Mouse (Mus musculus) fibroblast of lung, adult 2 months (primary cell): ENCODE data around the gene Erc1.
A peak's percentile ranks its signal among the peaks of the same experiment; 100 is the strongest.

Experiments used
- DNase-seq: peaks from one replicate; pipeline ENCODE4 v3.0.0-alpha.2; 2011; ENCODE audit warnings: low read depth

Gene Erc1

DNA sequence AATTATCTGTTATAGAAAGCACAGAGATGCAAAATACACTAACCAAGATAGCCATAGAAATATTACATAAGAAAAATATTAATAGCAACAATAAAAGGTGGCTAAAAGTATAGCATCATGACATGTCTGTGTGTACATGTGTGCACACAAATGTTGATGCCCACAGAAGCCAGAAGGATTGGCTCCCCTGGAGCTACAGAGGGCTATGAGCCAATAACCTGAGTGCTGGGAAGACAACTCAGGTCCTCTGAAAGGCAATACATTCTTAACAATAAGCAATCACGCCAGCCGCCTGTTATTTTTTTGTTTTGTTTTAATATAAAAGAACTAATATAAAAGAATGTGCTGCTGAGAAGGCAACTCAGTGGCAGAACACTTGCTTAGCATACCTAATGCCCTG lies 44.7 kb downstream of the Erc1 start:
- no peak for DNase-seq

DNA sequence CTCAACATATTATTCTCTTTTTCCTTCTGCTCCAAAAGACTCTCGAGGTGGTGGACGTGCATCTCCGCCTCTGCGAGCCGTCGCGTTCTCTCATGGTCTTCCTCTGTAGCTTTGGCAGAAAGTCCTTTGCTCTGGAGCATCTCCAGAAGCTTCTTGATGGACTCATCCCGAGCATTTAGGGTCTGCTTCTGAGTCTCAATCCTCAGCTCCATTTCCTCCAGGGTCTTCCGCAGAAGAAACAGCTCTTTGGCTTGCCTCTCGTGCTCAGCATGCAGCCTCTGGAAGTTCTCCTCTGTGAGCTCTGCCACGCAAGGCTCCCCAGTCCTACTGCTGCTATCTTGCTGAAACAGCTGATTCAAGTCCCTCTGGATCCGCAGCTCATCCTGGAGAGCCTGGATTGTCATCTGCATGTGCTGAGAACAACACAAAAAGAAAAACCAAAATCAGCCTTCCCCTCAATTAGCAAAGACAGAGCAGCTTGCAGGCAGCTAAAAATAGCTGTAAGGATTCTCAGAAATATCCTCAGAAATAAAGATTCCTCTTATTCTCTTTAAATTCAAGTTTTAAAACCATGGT lies 51.0 kb downstream of the Erc1 start:
- no peak for DNase-seq

DNA sequence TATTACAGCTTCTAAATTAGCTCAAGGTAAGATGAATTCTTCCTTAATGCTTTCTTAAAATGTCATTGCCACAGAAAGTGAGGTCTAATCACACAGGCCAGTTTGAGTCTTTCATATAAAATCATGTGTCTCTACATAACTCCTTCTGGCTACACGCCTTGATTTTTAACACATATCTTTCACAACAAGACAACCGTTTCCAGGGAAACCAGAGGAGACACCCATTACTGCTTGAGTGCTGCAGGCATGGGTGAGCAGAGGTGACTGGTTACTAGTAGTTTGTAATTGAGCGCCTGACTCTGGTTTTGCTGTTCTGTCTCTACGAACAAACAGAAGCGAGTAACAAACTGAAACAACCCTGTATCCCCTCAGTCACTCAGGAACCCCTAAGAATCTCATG lies 51.7 kb downstream of the Erc1 start:
- DNase-seq: no peak

DNA sequence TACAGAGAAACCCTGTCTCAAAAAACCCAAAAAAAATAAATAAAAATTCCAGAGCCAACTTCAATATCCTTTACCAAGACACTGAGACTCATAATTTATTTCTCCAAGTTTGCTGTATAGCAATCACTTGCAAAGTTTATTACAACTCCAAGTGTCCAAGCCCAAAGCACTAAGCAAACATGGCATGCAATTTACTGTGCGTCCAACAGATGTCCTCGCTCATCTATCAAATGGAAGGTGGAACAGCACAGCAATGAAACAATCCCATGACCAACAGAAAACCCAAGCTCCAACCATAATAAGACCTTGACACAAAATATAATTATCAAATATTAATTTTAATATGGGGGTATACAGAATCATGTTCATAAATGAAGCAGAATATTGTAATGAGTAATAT lies 55.4 kb downstream of the Erc1 start:
- DNase-seq: peak; percentile 41

DNA sequence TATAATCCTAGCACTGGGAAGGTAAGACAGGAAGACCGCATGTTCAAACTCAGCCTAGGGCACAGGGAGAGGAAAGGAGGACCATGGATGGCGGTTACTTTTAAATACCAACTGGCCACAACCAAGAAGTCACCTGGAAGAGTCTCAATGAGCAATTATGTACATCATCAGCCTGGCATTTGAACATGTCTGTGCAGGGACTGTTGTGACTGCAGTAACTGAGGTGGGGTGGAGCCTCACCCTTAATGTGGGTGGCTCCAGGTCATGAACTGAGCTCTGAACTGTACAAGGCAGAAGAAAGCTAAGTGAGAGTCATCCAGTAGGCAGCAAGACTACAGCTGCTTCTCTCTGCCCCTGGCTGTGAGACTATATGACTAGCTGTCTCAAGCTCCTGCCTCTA lies 65.6 kb downstream of the Erc1 start:
- DNase-seq: no peak

DNA sequence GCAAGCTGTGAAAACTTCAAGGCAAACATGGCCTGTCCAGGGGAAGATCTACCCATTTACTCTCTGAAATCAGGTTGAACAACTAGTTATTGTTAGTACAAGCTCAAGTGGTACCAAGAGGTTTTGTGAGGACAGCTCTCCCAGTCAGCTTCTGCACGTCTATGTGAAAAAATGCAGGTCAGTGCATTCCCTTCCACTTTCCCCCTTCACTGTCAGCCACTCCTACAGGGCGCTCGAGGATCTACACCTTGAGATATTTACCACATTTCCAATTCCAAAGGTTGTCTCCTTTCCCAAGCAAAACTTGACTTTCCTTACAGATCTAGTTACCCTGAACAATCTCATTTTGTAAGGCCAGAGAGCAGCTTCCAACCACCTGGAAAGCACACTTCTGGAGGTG lies 66.9 kb downstream of the Erc1 start:
- DNase-seq: no peak

DNA sequence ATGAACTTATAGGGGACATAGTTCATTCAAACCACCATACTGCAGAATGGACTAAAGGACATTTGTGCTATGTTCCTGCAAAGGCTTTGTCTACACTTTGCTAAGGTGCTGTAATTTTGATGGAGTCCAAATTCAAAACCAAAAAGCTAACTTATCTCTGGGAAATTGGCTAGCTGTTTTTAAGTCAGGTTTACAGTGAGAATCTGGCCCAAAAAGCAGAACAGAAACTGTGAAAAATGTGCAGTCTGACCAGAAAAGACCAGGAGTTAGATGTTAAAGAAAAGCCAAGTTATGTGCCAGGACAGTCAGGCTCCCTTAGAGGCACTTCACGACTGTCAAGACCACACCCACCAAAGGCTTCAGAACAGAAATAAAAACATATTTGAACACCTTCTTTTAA lies 79.2 kb downstream of the Erc1 start:
- no peak for DNase-seq

DNA sequence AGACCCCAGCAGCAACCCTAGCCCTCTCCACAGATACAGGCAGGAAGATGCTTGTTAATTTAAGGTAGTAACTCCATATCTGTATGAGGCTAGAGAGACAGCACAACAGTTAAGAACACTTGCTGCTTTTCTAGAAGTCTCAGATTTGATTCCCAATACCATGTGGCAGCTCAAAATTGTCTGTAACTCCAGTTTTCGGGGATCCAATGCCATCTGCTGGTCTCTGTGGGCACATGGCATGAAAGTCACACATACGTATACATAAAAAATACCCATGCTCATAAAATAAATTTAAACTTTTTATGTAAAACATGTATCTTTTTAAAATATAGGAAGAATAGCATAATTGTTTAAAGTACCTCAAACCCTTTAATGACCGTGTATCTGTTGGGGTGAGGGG lies 83.6 kb downstream of the Erc1 start:
- no peak for DNase-seq

DNA sequence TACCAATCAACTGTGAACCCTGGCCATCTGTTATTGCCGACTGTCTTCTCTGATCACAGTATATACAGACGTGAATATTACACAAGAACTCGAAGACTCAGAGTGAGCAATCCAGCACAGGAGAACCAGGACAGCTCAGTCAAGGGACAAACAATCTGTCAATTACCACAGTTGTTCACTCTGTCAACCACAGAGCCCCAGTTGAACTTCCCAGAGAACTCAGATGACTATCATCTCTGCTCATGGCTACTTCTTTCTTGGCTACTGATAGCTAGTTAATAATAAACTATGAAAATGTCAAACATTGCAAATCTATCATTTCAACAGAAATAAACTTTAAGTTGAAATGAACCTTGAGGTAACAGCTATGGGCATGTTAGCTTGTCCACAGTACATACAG lies 88.1 kb downstream of the Erc1 start:
- no peak for DNase-seq

DNA sequence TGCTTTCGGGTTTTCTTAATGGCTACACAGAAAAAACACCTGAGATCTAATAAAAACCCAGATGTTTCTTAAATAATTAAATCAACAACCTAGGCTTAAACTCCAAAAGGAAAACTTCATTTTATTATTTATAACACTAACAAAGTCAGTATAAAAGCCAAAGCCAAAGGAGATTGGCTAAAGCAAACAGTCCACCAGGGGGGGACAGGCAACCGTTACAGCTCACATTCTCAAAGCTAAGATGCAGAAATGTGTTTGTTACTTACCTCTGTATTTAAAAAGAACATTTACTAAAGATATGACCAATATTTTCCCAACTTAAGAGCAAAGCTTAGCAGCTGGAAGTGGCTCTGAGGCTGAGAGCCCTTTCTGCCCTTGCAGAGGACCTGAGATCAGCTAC lies 89.5 kb downstream of the Erc1 start:
- no peak for DNase-seq

DNA sequence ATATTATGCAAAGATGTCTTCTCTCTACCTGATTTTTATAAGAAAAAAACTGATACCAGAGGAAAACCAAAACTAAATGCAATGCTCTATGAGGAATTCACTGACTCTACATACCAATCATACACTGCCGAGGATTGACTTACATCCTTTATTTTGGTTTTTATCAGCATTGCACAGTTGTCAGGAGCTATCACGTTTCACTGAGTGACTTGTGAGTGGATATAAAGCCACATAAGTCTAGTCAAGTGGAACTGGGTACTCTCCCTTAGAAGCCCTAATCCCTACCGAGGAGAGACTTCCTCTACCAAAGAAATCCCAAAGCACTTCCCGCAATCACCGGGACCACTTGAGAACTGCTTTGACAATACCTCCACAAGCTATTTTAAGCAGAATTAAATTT lies 90.2 kb downstream of the Erc1 start:
- no peak for DNase-seq

DNA sequence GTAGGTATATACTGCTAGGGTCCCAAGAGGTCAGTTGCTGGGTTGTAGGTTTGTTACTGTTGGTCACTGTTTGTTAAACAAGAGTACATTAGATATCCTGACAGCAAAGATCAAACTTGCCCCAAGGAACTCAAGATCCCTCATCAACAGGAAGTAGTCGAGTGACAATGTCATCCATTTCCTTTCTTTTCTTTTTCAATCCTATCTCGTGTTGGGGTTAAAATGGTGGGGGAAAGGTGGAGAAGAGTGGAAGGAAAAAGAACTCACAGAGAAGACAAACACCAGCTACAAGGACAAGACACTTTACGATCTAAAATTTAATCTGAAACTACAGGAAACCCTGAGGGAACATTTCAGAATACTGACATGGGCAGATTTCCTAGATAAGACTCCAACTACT lies 92.1 kb downstream of the Erc1 start:
- DNase-seq: no peak

DNA sequence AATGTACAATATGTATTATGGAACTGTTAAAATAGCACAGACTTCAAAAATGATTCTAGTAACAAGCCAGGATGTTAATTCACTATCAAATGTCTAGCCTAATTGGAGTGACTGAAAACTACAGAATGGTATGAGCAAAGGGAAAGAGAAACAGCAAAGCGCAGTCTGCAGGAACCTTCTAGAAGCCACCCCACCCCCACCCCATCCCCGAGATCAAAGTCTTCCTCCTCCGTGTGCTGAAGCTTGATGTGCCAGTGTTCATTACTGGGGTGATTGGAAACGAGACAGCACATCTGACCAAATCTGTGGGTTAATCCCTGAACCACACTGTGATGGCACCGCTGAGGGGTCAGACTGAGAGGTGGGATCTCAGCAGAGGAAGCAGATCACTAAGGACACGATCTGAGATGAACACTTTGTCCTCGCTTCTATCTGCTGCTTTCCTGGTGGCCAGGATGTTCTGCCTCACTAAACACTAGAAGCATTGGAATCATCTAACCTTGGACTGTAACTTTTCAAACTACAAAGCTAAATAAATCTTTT lies 98.8 kb downstream of the Erc1 start:
- DNase-seq: no peak

DNA sequence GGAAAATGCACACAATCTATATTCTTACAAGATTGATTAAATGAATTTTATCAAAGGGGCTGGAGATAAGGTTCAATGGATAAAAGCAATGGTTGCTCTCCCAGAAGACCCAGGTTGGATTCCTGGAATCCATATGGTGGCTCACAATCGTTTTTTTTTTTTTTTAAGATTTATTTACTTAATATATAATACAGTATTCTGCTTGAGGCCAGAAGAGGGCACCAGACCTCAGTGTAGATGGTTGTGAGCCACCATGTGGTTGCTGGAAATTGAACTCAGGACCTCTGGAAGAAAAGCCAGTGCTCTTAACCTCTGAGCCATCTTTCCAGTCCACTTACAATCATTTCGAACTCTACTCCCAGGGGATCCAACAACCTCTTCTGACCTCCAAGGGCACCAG lies 106.1 kb downstream of the Erc1 start:
- no peak for DNase-seq

DNA sequence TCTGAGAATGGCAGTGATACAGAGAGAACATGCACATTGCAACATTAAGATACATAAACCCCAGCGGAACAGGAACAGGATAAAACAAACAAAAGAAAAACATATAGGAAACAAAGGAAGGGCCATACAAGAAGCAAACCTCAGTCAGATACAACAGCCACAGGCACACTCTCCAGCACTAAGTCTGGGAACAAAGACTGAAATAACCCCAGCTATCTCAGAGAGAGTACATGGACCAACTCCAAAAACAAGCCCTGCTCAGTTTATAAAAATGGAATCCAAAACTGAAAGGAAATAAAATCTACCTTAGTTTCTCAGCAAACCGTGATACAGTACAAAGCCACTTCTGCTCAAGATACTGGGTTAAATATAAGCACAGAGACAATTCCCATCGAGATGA lies 107.4 kb downstream of the Erc1 start:
- DNase-seq: no peak

DNA sequence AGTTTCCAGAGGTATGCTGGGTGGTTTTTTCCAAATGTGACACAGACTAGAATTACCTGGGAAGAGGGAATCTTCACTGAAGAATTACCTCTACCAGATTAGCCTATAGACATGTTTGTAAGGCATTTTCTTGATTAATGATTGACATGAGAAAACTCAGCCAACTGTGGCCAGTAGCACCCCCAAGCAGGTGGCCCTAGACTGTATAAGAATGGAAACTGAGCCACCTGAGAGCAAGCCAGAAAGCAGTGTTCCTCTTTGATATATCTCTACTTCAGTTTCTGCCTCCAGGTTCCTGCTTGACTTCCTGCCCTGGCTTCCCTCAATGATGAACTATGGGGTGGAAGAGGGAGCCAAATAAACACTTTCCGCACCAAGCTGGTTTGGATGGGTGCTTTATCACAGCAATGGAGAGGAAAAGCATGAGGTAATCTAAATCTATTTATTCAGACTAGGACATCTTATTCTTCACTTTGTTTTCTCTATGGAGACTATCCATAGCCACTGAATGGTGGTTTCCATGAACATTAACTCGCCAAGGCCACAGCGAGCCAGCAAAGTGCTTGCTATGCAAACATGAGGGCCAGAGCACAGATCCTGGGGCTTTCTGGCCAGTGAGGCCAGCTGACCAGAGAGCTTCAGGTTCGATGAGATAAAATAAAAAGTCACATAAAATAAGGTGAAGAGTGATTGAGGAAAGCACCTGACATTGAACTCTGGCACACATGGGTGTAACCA lies 109.2 kb downstream of the Erc1 start:
- no peak for DNase-seq

DNA sequence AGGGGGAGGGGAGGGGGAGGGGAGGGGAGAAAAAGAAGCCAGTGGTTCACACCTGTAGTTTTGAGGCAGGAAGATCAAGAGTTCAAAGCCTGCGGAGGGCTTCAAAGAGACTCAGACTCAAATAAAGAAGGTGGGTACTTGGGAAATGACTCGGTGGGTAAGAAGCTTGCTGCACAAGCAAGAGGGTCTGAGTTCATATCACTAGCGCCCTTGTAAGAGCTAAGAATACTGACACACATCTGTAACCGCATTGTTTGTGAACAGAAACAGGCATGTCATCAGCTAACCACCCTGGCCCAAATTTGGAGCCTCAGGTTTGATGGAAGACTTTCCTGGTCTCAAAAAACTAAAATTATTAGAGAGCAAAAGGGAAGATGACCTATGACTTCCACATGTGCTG lies 110.3 kb downstream of the Erc1 start:
- no peak for DNase-seq

DNA sequence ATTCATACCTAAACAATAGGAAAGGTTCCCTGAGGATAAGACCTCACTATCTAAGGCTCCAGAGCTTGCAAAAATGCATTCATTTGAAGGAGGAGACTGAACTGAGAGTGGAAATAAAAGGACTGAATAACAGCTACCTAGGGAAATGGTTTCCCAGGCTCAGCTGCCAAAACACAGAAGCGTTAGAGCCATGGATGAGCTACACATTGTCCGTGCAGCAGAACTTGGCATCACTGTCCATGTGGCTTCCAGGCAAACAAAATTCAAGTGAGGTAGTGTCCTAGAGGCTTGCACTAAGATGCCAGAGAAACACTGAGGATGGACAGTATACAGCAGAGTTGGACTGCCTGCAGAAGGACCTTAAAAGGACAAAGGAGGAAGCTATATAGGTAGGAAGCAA lies 112.0 kb downstream of the Erc1 start:
- DNase-seq: no peak

DNA sequence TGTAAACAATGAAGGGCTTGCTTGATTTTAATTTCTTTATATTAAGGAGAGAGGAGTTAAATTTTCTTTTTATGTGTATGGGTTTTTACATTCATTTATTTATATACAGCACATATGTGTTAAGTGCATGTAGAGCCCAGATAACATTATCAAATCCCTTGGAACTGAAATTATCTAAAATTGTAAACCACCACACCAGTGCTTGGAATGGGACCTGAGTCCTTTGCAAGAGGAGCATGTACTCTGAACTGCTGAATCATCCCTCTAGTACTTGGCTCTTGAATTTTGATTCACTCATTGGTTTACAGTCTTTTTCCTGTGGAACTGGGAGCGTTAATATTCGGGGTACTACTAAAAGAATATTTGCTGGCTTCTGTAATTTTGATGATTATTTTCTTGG lies 116.8 kb downstream of the Erc1 start:
- no peak for DNase-seq

DNA sequence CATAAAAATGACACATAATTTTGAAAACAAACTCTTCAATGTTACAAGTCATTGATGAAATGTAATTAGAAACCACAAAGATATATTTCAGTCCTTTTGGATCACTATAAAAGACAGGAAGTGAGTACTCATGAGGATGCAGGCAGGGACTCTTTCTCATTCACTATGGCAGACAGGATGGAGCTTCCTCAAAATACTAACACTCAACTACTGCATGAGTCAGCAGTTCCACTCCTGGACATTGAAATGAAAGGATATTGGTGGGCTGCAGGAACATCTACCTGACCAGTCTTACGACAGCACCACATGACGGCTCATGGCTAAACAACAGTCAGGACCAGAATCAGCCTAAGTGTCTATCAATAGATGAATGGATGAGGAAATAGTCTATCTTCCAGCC lies 132.7 kb downstream of the Erc1 start:
- DNase-seq: no peak

DNA sequence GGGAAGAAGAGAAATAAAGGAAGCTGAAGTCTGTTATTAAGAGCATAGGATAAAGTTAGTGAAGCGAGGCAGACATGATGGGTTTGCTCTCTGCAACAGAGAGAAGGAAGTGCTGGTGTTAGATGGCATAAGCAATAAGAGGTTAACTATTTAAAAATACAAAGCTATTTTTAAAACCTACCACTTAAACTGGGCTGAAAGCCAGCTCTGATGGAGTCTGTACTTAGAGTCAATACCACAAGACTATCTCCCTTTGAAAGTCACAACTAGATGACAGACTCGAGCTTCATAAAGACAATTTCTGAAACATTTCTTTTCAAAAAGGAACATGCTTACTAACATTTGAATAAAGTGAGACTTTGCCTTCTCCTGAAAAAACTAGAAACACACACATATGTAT lies 134.0 kb downstream of the Erc1 start:
- no peak for DNase-seq

DNA sequence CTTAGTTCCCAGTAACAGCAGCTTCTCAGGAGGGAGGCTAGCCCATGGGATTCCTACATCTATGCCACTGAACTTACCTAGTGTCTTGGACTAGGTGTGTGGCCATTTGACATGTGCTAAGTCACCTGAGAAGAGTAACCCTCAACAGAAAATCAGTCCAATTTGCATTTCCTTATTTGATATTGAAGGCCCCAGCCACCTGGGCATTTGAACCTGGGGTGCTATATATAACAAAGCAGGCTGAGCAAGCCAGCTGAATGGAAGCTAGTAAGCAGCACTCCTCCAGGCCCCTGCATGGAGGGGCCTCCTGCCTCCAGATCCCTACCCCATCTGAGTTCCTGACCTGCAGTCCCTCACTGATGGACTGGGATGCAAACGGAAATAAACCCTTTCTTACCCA lies 135.5 kb downstream of the Erc1 start:
- DNase-seq: no peak

DNA sequence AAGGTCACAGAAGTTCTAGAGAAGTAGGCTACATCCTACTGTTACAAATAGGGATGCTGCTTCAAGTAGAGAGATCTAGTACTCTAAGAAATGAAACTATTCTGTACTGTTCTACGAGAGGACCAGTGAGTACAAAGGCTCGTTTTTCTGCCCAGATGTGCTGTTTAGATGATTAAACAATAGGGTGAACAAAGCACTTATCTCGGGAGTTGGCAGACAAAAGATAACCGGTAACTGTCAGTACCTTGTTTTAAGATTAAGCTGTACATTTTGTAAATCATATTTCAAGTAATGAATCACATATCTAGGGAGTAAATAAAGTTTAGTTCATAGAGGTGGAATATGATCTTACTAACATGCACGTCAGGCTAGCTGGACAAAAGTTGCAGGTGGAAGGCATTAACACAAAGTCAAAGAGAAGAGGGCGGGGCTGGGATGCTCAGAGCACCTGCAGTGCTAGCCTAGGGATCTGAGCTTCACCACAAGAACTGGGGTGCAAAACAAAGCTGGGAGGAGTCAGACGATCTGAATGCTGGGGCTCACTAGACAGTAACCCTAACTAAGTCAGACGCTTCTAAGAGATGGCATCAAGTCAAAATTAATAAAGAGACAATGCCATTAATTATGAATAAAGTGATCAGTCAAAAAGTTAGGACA lies 136.2 kb downstream of the Erc1 start:
- no peak for DNase-seq

DNA sequence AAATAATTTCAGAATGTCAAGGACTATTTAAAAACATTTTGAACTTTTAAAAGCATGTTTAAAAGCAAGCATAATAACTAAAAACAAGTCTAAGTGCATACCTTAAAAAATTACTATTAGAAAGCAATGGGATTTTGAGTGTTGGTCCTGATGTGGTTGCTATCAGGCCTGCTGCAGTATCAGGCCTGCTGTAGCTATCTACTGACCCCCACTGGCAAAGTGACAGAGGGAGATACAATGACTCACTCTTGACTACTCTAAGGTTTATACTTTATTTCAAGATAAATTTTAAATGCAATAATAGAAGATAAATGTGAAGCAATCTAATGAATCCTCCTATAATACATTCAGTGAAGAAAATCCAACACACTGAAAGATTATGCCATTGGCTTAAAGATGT lies 138.4 kb downstream of the Erc1 start:
- no peak for DNase-seq
